Mouse (Mus musculus) naive thymus-derived CD4-positive, alpha-beta T cell, adult 5 months (primary cell): Measurements from ENCODE around the gene Cox7b. TPM values are rescaled to one million over a fixed set of nuclear protein-coding genes. Genes with fewer than 3 reads are reported as not detected.

ENCODE experiments used
- polyA plus RNA-seq: library from polyadenylated mRNA; unstranded; fragments of 100-300 nt; shearing (Covaris generic); gene quantifications from one replicate; pipeline ENCODE4 v1.2.1, GENCODE M21; 2017

The Cox7b gene
- 173 TPM for polyA plus RNA-seq

DNA sequence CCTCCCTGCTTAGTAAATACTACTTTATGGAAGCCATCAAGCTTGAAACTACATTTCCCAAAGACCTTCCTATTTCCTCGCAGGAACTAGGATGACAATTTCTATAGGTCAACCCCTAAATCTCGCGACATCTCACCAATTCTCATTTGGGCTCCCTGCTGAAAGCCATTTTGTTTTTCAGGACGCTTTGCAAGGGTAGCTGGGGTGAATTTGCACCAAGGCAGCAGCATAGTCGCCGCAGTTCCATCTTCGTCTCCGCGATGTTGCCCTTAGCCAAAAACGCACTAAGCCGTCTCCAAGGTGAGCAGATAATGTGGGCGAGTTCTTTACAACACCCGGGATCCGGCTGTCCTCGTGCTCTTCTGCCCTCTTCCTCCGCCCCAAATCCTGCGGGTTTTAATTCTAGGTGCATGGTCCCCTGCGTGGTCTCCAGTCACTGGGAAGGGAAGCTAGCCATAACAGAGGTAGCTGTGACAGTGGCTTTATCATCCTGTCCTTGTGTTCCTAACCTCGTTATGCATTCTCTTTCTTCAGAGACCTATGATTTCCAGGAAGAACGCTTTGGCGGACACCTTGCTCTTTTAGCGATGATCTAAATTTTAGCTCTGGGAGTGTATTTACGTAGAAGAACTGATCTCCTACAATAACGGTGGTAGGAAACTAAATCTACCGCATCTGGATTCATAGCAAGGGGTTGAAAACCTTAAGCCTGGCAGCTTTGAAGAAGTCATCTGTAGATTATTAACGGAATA lies at the start of gene Cox7b:
Cox7b (plus strand) TSS at position 130 of the 752 bp plus-strand sequence.

DNA sequence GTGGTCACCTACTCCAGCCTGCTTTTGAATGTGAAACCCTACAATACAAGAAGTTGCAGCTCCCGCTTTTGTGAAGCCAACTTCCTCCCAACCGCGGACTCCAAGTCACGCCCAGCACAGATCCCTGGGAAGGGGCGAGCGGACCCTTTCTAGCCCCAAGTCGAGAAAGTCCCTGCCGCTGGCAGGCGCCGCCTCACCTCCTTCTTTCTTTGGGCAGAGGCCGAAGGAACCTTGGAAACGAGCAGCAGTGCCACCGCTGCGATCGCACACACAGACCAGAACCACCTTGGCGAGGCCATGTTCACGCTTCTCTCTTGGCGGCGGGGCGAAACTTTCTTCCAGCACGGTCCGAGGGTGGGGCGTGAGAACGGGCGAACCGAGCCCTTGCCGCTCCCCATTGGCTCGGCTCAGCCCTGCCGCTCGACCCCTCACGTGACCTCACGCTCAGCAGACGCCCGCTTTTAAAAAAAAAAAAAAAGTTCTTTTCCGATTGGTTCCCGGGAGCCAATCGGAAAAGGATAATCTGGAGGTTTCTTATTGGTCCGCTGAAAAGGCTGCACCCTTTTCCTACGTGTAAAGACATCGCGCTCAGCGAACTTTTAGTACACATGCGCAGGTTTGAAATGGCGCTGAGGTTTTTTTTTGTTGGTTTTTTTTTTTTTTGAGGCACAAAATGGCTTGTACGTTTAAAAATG lies 3.9 kb upstream of the Cox7b start, which contains the start of gene Magt1:
Magt1 (minus strand) TSS at position 442 of the 695 bp plus-strand sequence.

DNA sequence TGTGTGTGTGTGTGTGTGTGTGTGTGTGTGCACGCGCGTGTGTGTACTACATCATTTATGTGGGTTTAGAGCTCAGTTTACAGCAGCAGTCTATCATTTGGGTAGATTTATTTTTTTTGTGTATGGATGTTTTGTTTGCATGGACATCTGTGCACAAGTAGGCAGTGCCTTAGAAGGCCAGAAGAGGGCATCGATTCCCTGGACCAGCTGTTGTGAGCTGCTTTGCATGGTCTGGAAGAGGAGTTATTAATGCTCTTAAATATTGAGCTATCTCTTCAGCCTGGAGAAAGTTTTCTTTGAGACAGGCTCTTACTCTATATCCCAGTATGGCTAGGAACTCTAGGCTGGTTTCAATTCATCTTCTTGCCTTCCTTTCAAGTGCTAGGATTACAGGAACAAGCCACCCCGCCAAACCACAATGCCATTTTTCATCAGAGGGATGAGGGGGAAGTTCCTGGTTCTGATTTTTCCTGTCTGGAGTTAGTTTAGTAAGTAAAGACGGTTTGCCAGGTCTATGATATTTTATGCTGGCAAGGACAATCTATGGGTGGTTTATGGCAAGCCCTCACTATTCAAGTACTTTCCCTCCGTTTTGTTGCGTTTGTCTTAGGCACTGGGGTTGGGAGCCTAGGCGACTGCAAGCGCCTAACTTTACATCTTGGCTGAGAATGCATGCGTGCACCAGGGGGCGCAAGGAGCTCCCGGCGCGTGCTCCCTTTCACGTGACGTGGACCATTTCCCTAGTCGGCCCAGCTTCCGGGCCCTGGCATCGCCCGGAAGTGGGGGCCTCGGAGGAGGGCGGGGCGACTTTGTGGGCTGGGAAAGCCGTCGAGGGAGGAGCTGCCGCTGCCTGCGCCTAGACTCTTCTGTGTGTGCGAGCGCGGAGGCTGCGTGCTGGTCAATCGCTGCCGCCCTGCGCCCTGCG lies 11.2 kb downstream of the Cox7b start, which contains the start of gene Atp7a:
Atp7a (plus strand) TSS at position 859 of the 925 bp plus-strand sequence.

Other genes starting within 250 kb of the Cox7b start
- gene Atrx, start 86.3 kb upstream of the Cox7b start, polyA plus RNA-seq = 212 TPM
- gene Magt1, start 3.8 kb upstream of the Cox7b start, polyA plus RNA-seq = 36.2 TPM
- 16.5 TPM for gene Atp7a, start 11.6 kb downstream of the Cox7b start, polyA plus RNA-seq
- gene Tlr13, start 127.5 kb downstream of the Cox7b start, polyA plus RNA-seq = not detected
- 92.0 TPM for gene Pgk1, start 171.4 kb downstream of the Cox7b start, polyA plus RNA-seq
- gene Taf9b, start 205.5 kb downstream of the Cox7b start, polyA plus RNA-seq = 18.6 TPM
- gene Fnd3c2, start 239.7 kb downstream of the Cox7b start, polyA plus RNA-seq = not detected